In genomic region chr14:47988131-47988530, GRCm38 (mm10) we compare ENCODE assay signal across 26 mouse cellular contexts.
DNase-seq lines count a peak whose midpoint lies in the region; ATAC-seq and TF ChIP-seq lines count a peak whose summit lies in the region.
"Had no signal": no experiment of that assay in that cellular context is flagged by ENCODE, and none has a peak within 500 bp of the region (broad histone marks: within the 10 kb centered on the region; RNA-seq: fewer than 3 reads in every experiment).

No protein-coding gene starts in this region.

- H3K27ac ChIP-seq in forebrain, embryonic 13.5 days = peak overlapping the region; percentile 46; the same call in 1 of the 2 replicates
- no peak overlapping the region for H3K27ac ChIP-seq in forebrain, embryonic 12.5 days
- H3K27ac ChIP-seq in gastrocnemius, adult 2 months = peak overlapping the region; percentile 63; the same call in 1 of the 2 replicates
- no peak overlapping the region for H3K27ac ChIP-seq in lung, embryonic 14.5 days (ENCODE audit: low read depth)
- H3K27ac ChIP-seq: embryonic facial prominence, embryonic 10.5 days; embryonic facial prominence, embryonic 13.5 days; heart, embryonic 15.5 days; hindbrain, embryonic 12.5 days; intestine, embryonic 15.5 days had no signal

- H3K4me2 ChIP-seq in forebrain, embryonic 13.5 days = no peak overlapping the region
- H3K4me2 ChIP-seq in forebrain, embryonic 12.5 days = no peak overlapping the region
- H3K4me2 ChIP-seq in lung, embryonic 14.5 days = no peak overlapping the region
- H3K4me2 ChIP-seq: embryonic facial prominence, embryonic 13.5 days; heart, embryonic 12.5 days; heart, embryonic 15.5 days; hindbrain, embryonic 12.5 days; intestine, embryonic 15.5 days had no signal

- intact Hi-C loops in gastrocnemius, adult 2 months (cut with DNase I) = no loop called here

- 0 out of 2 replicates have a peak, but pooled peaks cover 9% of the 10 kb centered on the region for H3K9me3 ChIP-seq in forebrain, embryonic 13.5 days (replicated peaks)
- H3K9me3 ChIP-seq in forebrain, embryonic 12.5 days = no peaks in the 10 kb centered on the region
- no peaks in the 10 kb centered on the region for H3K9me3 ChIP-seq in lung, embryonic 14.5 days (ENCODE audit: low read depth, low read length)
- H3K9me3 ChIP-seq: embryonic facial prominence, embryonic 10.5 days; embryonic facial prominence, embryonic 13.5 days; G1E; heart, embryonic 15.5 days; hindbrain, embryonic 12.5 days; intestine, embryonic 15.5 days had no signal

- ATAC-seq in forebrain, embryonic 13.5 days = no peak
- no peak for ATAC-seq in forebrain, embryonic 12.5 days (ENCODE audit: low FRiP score)
- ATAC-seq in lung, embryonic 14.5 days (ENCODE audit: insufficient read depth) = no peak; the same call in 1 of the 2 replicates
- ATAC-seq: hindbrain, embryonic 16.5 days; intestine, embryonic 15.5 days; Patski had no signal

- no peak overlapping the region for H3K9ac ChIP-seq in forebrain, embryonic 13.5 days
- H3K9ac ChIP-seq in forebrain, embryonic 12.5 days = no peak overlapping the region
- no peak overlapping the region for H3K9ac ChIP-seq in lung, embryonic 14.5 days
- H3K9ac ChIP-seq: embryonic facial prominence, embryonic 13.5 days; heart, embryonic 12.5 days; heart, embryonic 15.5 days; hindbrain, embryonic 12.5 days; intestine, embryonic 15.5 days had no signal

- H3K27me3 ChIP-seq in forebrain, embryonic 13.5 days = no peaks in the 10 kb centered on the region
- no peaks in the 10 kb centered on the region for H3K27me3 ChIP-seq in forebrain, embryonic 12.5 days
- H3K27me3 ChIP-seq in lung, embryonic 14.5 days (ENCODE audit: insufficient read depth, low read length) = no peaks in the 10 kb centered on the region
- H3K27me3 ChIP-seq: CH12.LX; embryonic facial prominence, embryonic 13.5 days; heart, embryonic 12.5 days; heart, embryonic 15.5 days; hindbrain, embryonic 12.5 days; intestine, embryonic 15.5 days; Patski had no signal

- no peaks in the 10 kb centered on the region for H3K36me3 ChIP-seq in forebrain, embryonic 13.5 days (ENCODE audit: poor library complexity, severe bottlenecking)
- H3K36me3 ChIP-seq in forebrain, embryonic 12.5 days (replicated peaks) = no peaks in the 10 kb centered on the region
- no peaks in the 10 kb centered on the region for H3K36me3 ChIP-seq in lung, embryonic 14.5 days (ENCODE audit: insufficient read depth)
- H3K36me3 ChIP-seq: embryonic facial prominence, embryonic 10.5 days; embryonic facial prominence, embryonic 13.5 days; G1E; heart, embryonic 12.5 days; heart, embryonic 15.5 days; hindbrain, embryonic 12.5 days; intestine, embryonic 15.5 days had no signal

- peaks cover 37% of the 10 kb centered on the region for H3K4me1 ChIP-seq in forebrain, embryonic 13.5 days
- H3K4me1 ChIP-seq in forebrain, embryonic 12.5 days = peaks cover 15% of the 10 kb centered on the region
- H3K4me1 ChIP-seq in lung, embryonic 14.5 days (ENCODE audit: insufficient read depth) = peaks cover 9% of the 10 kb centered on the region; the same call in 1 of the 2 replicates
- H3K4me1 ChIP-seq: heart, embryonic 12.5 days; heart, embryonic 15.5 days; intestine, embryonic 15.5 days had no signal

- H3K4me3 ChIP-seq in forebrain, embryonic 13.5 days = no peak overlapping the region
- no peak overlapping the region for H3K4me3 ChIP-seq in forebrain, embryonic 12.5 days (replicated peaks)
- no peak overlapping the region for H3K4me3 ChIP-seq in gastrocnemius, adult 2 months
- H3K4me3 ChIP-seq in lung, embryonic 14.5 days (ENCODE audit: low read depth, low read length) = no peak overlapping the region
- H3K4me3 ChIP-seq: embryonic facial prominence, embryonic 10.5 days; embryonic facial prominence, embryonic 13.5 days; erythroblast, embryonic 14.5 days; heart, embryonic 12.5 days; heart, embryonic 15.5 days; hindbrain, embryonic 12.5 days; intestine, embryonic 15.5 days had no signal

- no peak for DNase-seq in gastrocnemius, adult 2 months
- no peak for DNase-seq in gastrocnemius, adult 8-10 months (ENCODE audit: low spot score in 2 of 2)
- peak; percentile 19 for DNase-seq in lung, embryonic 14.5 days
- no peak for DNase-seq in lung, adult 18-20 months
- DNase-seq in right cerebral cortex, postnatal 25 days = no peak
- DNase-seq: adrenal gland, adult 2 months; B cell, adult 2 months; cerebellum, adult 11-12 months; cerebellum, adult 8-10 months; cerebellum, postnatal 36 days; embryo, embryonic 11 days; heart, postnatal 4 days; kidney, adult 11 months had no signal

- no peak for TF ChIP-seq CTCF in gastrocnemius, adult 2 months (IDR thresholded peaks at IDR 0.05)
- no peak for TF ChIP-seq CTCF in lung, embryonic 14.5 days (IDR thresholded peaks at IDR 0.05; ENCODE audit: low read depth)

- 60% methylated on average over 3 of the region's 3 CpGs for WGBS in forebrain, embryonic 13.5 days
- WGBS in forebrain, embryonic 12.5 days = 78% methylated on average over 3 of the region's 3 CpGs
- 39% methylated on average over 3 of the region's 3 CpGs for WGBS in lung, embryonic 14.5 days

Comparison
In these comparisons a context has a peak if more than half of its experiments do, and no peak if none do; other contexts are left out.
1. H3K27ac ChIP-seq: peak in forebrain, embryonic 13.5 days (single experiment) and gastrocnemius, adult 2 months (single experiment); none in forebrain, embryonic 12.5 days (single experiment) and lung, embryonic 14.5 days (single experiment).